Mouse (Mus musculus) embryonic stem cell, embryonic (primary cell): ENCODE data around the gene 9130008F23Rik.

Experiments
- CTCF ChIA-PET, 4 experiments: fragments of 300-600 bp in 2 of 4; fragments of 350-600 bp in 2 of 4; sonication (Branson Sonifier 250); formaldehyde crosslinking; loops; one replicate each; lab custom pipeline; 2022; ENCODE audit warnings: inconsistent platforms in 2 of 4; lab: Charles Lee
- POLR2A ChIA-PET, 4 experiments: fragments of 300-600 bp in 2 of 4; fragments of 350-600 bp in 2 of 4; sonication (Branson Sonifier 250); formaldehyde crosslinking; loops; one replicate each; lab custom pipeline; 2022; ENCODE audit warnings: antibody characterized with exemption in 4 of 4, inconsistent platforms in 1 of 4; lab: Charles Lee

9130008F23Rik gene

DNA sequence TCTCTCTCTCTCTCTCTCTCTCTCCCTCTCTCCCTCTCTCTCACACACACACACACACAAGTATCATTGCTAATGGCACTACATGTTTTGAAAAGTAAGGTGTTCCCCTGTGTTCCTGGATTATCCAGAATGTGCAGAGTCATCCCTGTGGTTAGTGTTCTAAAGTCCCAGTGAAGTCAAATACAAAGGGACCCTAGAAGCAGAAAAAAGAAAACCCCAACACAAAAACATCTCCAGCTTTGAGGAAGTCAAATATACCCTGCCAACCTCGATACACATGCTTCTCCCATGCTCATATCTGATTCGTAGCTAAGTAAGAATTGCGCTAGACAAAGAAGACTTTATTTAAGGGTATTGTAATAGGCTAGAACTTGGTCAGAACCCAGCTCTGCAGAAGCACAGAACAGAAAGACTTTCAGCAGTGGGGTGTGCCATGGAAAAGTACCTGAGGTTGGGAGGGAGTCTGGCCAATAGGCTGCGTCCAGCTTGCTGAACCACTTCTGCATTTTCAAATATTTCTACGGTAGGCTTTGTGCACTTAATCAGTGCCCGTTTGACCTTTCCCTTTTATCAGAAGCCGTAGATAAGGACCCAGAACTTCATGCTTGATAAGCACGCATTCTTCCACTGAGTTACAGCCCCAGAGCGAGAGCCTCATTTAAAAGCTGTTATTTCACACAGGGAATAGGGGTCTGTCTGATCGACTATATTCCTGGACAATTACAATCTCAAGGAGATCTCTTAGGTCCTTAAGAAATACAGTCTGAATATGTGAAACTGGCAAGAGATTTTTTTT, 11.2 kb downstream of the 9130008F23Rik start:
- ChIA-PET POLR2A (interaction anchor here in 1 of 4 experiments (0.7 kb wide), 1 partner anchor 38 kb away, joined by 4 read pairs; no protein-coding TSS in a partner anchor), CTCF (no interaction called here)

DNA sequence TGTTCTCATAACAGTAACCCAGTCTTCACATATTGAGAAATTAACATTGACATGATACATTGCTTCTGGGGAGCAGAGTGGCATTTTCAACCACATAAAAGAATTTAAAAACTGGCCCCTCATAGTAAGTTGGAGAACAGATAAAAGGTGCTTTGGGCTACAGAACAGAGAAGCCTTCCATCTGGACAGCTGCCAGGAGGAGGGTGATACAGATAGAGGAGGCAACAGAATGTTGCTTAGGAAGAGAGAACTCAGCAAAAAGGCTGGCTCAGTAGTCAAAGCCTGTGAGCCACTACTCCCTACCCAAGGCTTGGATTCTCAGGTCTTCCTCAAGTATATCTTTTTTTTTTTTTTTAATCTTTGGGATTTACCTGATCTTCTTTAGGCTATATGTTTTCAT, 25.3 kb downstream of the 9130008F23Rik start:
- POLR2A ChIA-PET = interaction anchor here in 1 of 4 experiments (0.6 kb wide), 1 partner anchor 39 kb away, joined by 3 read pairs; no protein-coding TSS in a partner anchor
- CTCF ChIA-PET = interaction anchor here in 1 of 4 experiments (1.0 kb wide), 1 partner anchor 24 kb away, joined by 4 read pairs; no protein-coding TSS in a partner anchor

DNA sequence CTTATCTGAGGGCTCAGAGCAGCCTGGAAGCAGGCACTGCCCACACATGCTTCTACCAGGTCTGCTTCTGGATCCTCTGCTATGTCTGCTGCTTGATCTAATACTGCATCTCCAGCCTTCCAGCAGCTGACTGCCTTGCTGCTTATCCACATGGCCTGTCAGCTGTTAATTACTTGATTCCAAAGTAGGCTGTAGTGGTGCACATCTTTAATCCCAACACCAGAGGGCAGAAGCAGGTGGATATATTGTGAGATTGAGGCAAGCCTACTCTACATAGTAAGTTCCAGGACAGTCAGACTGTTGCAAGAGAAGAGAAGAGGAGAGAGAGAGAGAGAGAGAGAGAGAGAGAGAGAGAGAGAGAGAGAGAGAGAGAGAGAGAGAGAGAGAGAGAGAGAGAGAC, 43.1 kb downstream of the 9130008F23Rik start:
- ChIA-PET CTCF (interaction anchor here (0.6 to 1.1 kb wide), 5 partner anchors 13 to 731 kb away, joined by 3 to 17 read pairs (median 5); no protein-coding TSS in a partner anchor), POLR2A (no interaction called here)

DNA sequence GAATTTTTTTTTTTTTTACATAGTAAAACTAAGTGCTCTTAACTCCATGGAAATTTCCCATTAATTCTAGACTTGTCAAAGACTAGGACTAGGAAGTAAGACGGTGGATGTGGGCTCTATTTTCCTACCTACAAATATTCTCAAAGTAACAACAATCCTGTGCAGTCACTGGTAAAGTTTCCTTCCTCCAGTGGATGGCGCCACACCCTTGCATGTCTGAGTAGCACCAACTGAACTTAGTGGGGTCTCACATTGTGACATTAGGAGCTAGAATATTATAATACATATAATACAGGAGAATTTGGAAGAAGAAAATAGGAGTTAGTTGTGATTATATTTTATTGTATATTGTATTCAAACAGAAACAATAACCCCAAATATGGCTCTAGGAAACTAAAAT, 48.5 kb downstream of the 9130008F23Rik start:
- ChIA-PET POLR2A (interaction anchor here in 1 of 4 experiments (0.6 kb wide), 1 partner anchor 93 kb away, joined by 6 read pairs; no protein-coding TSS in a partner anchor), CTCF (no interaction called here)
